Mouse (Mus musculus) lung, postnatal 0 days (tissue): ENCODE results near the gene Pdk1. TPM values are rescaled to one million over a fixed set of nuclear protein-coding genes. Genes with fewer than 3 reads are reported as not detected.

Experiments
- ATAC-seq: fragments of 200-750 bp; cut with Nextera tagmentation; 2 replicates; pipeline ENCODE4 v1.8.0; 2017; ENCODE audit warnings: moderate library complexity
- DNase-seq: peaks from one replicate; pipeline ENCODE4 v3.0.0-alpha.2; 2016; ENCODE audit warnings: low spot score
- H3K27ac ChIP-seq: fragments of 300-500 bp; sonication (generic); 2 replicates; pipeline ENCODE4 v1.5.1; 2014; ENCODE audit warnings: antibody characterized with exemption, mild to moderate bottlenecking, low read length, mixed read lengths
- H3K27me3 ChIP-seq: fragments of 300-500 bp; sonication (generic); replicated peaks from 2 replicates; pipeline ENCODE4 v1.6.1; 2014; ENCODE audit warnings: low read length, mixed read lengths; ENCODE audit not compliant: insufficient read depth
- H3K36me3 ChIP-seq: fragments of 300-500 bp; sonication (generic); 2 replicates; pipeline ENCODE4 v1.6.1; 2014; ENCODE audit warnings: low read length, mixed read lengths; ENCODE audit not compliant: insufficient read depth
- H3K4me1 ChIP-seq: fragments of 300-500 bp; sonication (generic); 2 replicates; pipeline ENCODE4 v1.6.1; 2014; ENCODE audit warnings: antibody characterized with exemption, low read depth, low read length, mixed read lengths; ENCODE audit not compliant: insufficient read depth
- H3K4me2 ChIP-seq: fragments of 300-500 bp; sonication (generic); replicated peaks from 2 replicates; pipeline ENCODE4 v1.6.1; 2014; ENCODE audit warnings: low read depth, mild to moderate bottlenecking, low read length, moderate library complexity, mixed read lengths
- H3K4me3 ChIP-seq: fragments of 300-500 bp; sonication (generic); 2 replicates; pipeline ENCODE4 v1.5.1; 2014; ENCODE audit warnings: low read depth, low read length
- H3K9ac ChIP-seq: fragments of 300-500 bp; sonication (generic); replicated peaks from 2 replicates; pipeline ENCODE4 v1.6.1; 2014; ENCODE audit warnings: low read depth, mild to moderate bottlenecking
- H3K9me3 ChIP-seq: fragments of 300-500 bp; sonication (generic); 2 replicates; pipeline ENCODE4 v1.6.1; 2016; ENCODE audit warnings: low read length, mixed read lengths
- CTCF ChIP-seq: IDR thresholded peaks from 2 replicates; pipeline ENCODE4 v1.5.1; 2016; ENCODE audit warnings: antibody characterized with exemption, mild to moderate bottlenecking
- EP300 ChIP-seq: IDR thresholded peaks from 2 replicates; pipeline ENCODE4 v1.6.1; 2016; ENCODE audit warnings: antibody characterized with exemption, mild to moderate bottlenecking, control low read depth
- WGBS: fragments of 180-500 bp; shearing (Covaris S2); extraction: QIAGEN DNeasy Blood & Tissue Kit; methylation state at CpG from one replicate; pipeline ENCODE4 v1.1.7; 2014; 5-methylcytosine and 5-hydroxymethylcytosine counted together
- polyA plus RNA-seq: library from polyadenylated mRNA; unstranded; fragments of >200 nt; fragmentation: Nextera tagmentation; extraction: Ambion mirVana; gene quantifications from 2 replicates; pipeline ENCODE4 v1.2.1, GENCODE M21; 2015

Pdk1 gene
- polyA plus RNA-seq, 1 experiment from 2014 or later = 21.1 TPM

DNA sequence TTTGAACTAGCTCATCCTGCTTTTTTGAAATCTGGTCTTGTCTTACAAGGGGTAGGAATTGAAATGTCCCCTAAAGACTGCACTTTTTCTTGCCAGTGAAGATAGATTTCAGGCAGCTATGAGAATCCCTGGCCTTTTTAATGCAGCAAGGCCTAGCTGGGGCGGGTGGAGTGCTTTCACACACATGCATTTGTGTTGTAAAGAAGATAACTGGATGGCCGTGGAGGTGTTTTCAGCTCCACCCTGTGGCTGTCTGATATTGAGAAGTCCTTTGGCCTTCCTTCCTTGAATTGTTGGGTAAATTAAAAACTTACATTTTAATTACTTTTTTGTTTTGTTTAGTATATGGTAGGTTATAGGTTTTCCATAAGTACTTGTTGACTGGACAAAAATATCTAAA, 5.4 kb downstream of the Pdk1 start:
- no peak overlapping the region for H3K9ac ChIP-seq
- 67% methylated on average over 2 of the region's 2 CpGs for WGBS
- no peak for ATAC-seq

DNA sequence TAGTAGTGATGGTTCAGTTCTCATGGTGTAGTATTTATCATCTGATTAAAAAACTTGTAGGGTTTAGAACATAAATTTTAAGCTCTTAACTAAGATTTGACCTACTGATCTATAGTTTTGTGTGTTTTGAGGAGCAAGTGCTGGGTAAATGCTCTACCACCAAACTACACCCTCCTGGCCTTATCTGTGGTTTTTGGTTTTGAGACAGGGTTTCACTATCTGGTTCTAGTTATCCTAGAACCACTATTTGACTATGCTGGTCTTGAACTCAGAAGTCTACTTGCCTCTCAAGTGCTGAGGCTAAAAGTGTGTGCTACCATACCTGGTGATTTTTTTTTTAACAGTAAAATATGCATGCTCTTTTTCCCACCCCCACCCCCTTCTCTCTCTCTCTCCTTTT, 5.9 kb downstream of the Pdk1 start:
- DNase-seq (no peak), ATAC-seq (no peak)
- Histone ChIP-seq H3K9ac (no peak overlapping the region), H3K36me3 (no peaks in the 10 kb centered on the region), H3K27ac (no peak overlapping the region), H3K9me3 (no peaks in the 10 kb centered on the region), H3K4me1 (peaks cover 5% of the 10 kb centered on the region; the same call in 1 of the 2 replicates), H3K4me3 (no peak overlapping the region), H3K27me3 (no peaks in the 10 kb centered on the region), H3K4me2 (no peak overlapping the region)
- TF ChIP-seq EP300 = no peak
- TF ChIP-seq CTCF = no peak

More for the DNA sequence above, 5.4 kb downstream of the Pdk1 start:
- H3K4me2 ChIP-seq = no peak overlapping the region
- no peak for DNase-seq
- TF ChIP-seq CTCF (no peak), EP300 (no peak)
- H3K27me3 ChIP-seq = no peaks in the 10 kb centered on the region
- no peak overlapping the region for H3K4me3 ChIP-seq
- peaks cover 8% of the 10 kb centered on the region; the same call in 1 of the 2 replicates for H3K4me1 ChIP-seq
- no peaks in the 10 kb centered on the region for H3K9me3 ChIP-seq
- no peak overlapping the region for H3K27ac ChIP-seq
- H3K36me3 ChIP-seq = no peaks in the 10 kb centered on the region

DNA sequence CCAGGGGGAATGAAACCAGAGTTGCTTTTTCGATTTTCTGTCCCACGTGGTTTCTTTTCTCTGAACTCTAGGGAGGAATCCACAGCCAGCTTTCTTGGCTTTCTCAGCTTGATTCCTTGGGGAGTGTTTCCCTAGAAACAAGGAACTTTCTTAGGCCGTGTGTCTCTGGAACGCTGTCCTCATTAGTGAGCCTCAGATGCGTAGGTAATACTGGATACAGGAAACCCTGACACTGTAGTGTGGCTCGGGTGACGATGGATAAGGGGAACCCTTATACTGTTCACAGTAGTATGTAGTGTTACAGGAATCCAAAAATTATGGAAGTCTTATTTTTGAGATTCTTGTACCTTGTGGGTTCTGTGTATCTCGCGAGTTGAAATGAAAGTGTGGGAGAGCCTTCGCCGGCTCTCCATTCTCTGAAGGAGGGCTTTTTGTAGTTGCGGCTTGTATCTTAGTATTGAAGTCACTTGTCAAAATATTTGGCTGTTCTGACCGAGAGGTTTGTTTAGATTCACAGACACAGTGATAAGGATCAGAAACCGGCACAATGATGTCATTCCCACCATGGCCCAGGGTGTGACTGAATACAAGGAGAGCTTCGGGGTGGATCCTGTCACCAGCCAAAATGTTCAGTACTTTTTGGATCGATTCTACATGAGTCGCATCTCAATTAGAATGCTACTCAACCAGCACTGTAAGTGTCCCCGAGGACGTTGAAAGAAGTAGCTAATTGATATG, 10.1 kb downstream of the Pdk1 start:
- WGBS = 54% methylated on average over 19 of the region's 19 CpGs
- no peaks in the 10 kb centered on the region for H3K4me1 ChIP-seq

DNA sequence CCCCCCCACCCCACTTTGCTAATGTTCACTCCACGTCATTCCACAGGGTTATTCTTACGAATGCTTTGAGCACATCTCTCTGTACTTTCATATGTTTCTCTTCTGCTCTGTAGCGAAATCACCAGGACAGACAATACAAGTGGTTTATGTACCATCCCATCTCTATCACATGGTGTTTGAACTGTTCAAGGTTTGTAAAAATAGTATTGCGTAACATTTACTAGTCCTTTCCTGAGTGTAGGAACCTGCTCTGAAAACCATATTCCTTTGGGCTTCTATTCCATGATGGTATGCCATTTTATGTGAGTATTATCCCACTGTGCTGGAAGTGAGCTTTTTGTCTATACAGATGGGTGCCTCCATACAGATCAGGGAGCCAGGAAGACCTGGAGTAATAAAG, 14.2 kb downstream of the Pdk1 start:
- TF ChIP-seq CTCF (no peak), EP300 (no peak)
- H3K36me3 ChIP-seq = no peaks in the 10 kb centered on the region
- ATAC-seq = no peak
- H3K4me2 ChIP-seq = no peak overlapping the region
- no peak overlapping the region for H3K4me3 ChIP-seq
- H3K27me3 ChIP-seq = no peaks in the 10 kb centered on the region
- no peak overlapping the region for H3K27ac ChIP-seq
- H3K9ac ChIP-seq = no peak overlapping the region
- no peaks in the 10 kb centered on the region for H3K9me3 ChIP-seq
- no peak for DNase-seq
- no peaks in the 10 kb centered on the region for H3K4me1 ChIP-seq
- WGBS = 92% methylated on average over 4 of the region's 4 CpGs

More for the DNA sequence above, 10.1 kb downstream of the Pdk1 start:
- peak overlapping the region; percentile 22; the same call in 1 of the 2 replicates for H3K4me2 ChIP-seq
- no peak overlapping the region for H3K4me3 ChIP-seq
- no peaks in the 10 kb centered on the region for H3K27me3 ChIP-seq
- peak overlapping the region; percentile 5; the same call in 1 of the 2 replicates for H3K9ac ChIP-seq
- TF ChIP-seq EP300 (no peak), CTCF (no peak)
- ATAC-seq (peak; percentile 55), DNase-seq (no peak)
- H3K36me3 ChIP-seq = no peaks in the 10 kb centered on the region
- no peaks in the 10 kb centered on the region for H3K9me3 ChIP-seq
- H3K27ac ChIP-seq = no peak overlapping the region

DNA sequence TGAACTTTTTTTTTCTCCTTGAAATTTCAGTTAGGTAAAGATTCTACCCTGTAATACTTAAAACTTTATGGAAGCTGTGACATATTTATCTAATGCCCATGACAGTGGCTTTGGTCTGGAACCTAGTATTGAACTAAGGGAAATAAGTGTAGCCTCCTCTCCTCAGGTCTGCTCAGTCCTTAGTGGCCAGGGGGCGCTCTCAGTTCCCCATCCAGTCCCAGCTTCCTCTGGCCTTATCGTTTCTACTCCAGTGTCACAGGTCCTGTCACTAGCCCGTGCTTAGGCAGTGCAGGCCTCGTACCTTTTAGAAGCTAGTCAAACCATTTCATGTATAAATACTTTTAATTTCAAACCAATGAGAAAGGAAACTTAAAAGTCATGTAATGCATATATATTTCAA, 15.4 kb downstream of the Pdk1 start:
- WGBS = 73% methylated on average over 4 of the region's 4 CpGs
- H3K4me3 ChIP-seq = no peak overlapping the region
- no peaks in the 10 kb centered on the region for H3K4me1 ChIP-seq
- H3K9me3 ChIP-seq = no peaks in the 10 kb centered on the region
- no peak overlapping the region for H3K4me2 ChIP-seq
- no peak overlapping the region for H3K9ac ChIP-seq
- DNase-seq = no peak
- no peak overlapping the region for H3K27ac ChIP-seq
- no peak for ATAC-seq
- 0 out of 2 replicates have a peak, but pooled peaks cover 4% of the 10 kb centered on the region for H3K36me3 ChIP-seq
- TF ChIP-seq CTCF = peak; percentile 31
- TF ChIP-seq EP300 = no peak
- no peaks in the 10 kb centered on the region for H3K27me3 ChIP-seq

DNA sequence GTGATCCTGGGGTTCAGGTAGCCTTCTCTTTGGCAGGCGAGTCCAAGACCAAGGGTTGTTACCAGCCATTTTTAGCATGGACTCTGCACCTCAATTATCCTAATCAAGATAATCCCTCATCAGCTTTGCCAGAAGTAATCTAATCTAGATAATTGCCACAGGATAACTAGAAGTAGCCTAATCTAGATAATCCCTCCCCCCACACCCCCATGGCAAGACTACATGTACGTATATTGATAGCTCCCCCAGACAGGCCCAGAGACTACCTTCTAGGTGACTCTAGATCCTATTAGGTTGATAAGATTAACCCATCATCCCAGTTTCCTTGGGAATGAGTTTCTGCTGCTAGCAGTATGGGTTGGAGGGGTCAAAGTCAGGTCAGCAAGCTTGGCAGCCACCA, 18.5 kb downstream of the Pdk1 start:
- ATAC-seq (no peak), DNase-seq (no peak)
- H3K36me3 ChIP-seq = 0 out of 2 replicates have a peak, but pooled peaks cover 4% of the 10 kb centered on the region

More for the DNA sequence above, 18.5 kb downstream of the Pdk1 start:
- no peak overlapping the region for H3K4me3 ChIP-seq
- H3K4me1 ChIP-seq = no peaks in the 10 kb centered on the region
- H3K27ac ChIP-seq = no peak overlapping the region
- H3K27me3 ChIP-seq = no peaks in the 10 kb centered on the region
- H3K9me3 ChIP-seq = no peaks in the 10 kb centered on the region
- no peak for TF ChIP-seq CTCF
- TF ChIP-seq EP300 = no peak
- WGBS = 95% methylated on average over 2 of the region's 2 CpGs
- H3K9ac ChIP-seq = no peak overlapping the region
- H3K4me2 ChIP-seq = no peak overlapping the region
